Mouse (Mus musculus) embryonic facial prominence, embryonic 11.5 days (tissue): ENCODE measurements around the gene Nbea. TPM values are rescaled to one million over a fixed set of nuclear protein-coding genes. Genes with fewer than 3 reads are reported as not detected.

Experiments used
- ATAC-seq: fragments of 200-750 bp; cut with Nextera tagmentation; replicated peaks from 2 replicates; pipeline ENCODE4 v1.8.0; 2017; ENCODE audit warnings: low read depth; ENCODE audit not compliant: insufficient number of reproducible peaks, low FRiP score, low TSS enrichment
- DNase-seq: peaks from one replicate; pipeline ENCODE4 v3.0.0-alpha.2; 2015; ENCODE audit warnings: low spot score
- H3K27ac ChIP-seq: fragments of 300-500 bp; sonication (generic); replicated peaks from 2 replicates; pipeline ENCODE4 v1.5.1; 2014; ENCODE audit warnings: mild to moderate bottlenecking, low read depth, low read length, control low read depth
- H3K27me3 ChIP-seq: fragments of 300-500 bp; sonication (generic); 2 replicates; pipeline ENCODE4 v1.6.1; 2014; ENCODE audit warnings: mild to moderate bottlenecking, low read length, moderate library complexity, mixed read lengths; ENCODE audit not compliant: control insufficient read depth, insufficient read depth
- H3K36me3 ChIP-seq: fragments of 300-500 bp; sonication (generic); replicated peaks from 2 replicates; pipeline ENCODE4 v1.6.1; 2014; ENCODE audit warnings: low read depth, mild to moderate bottlenecking, low read length, moderate library complexity, mixed read lengths; ENCODE audit not compliant: control insufficient read depth, insufficient read depth
- H3K4me1 ChIP-seq: fragments of 300-500 bp; sonication (generic); 2 replicates; pipeline ENCODE4 v1.6.1; 2014; ENCODE audit warnings: low read length, mixed read lengths; ENCODE audit not compliant: control insufficient read depth, insufficient read depth
- H3K4me2 ChIP-seq: fragments of 300-500 bp; sonication (generic); 2 replicates; pipeline ENCODE4 v1.6.1; 2014; ENCODE audit warnings: low read depth, mild to moderate bottlenecking, control low read depth, low read length, moderate library complexity
- H3K4me3 ChIP-seq: fragments of 300-500 bp; sonication (generic); 2 replicates; pipeline ENCODE4 v1.5.1; 2014; ENCODE audit warnings: low read depth, low read length, control low read depth
- H3K9ac ChIP-seq: fragments of 300-500 bp; sonication (generic); replicated peaks from 2 replicates; pipeline ENCODE4 v1.6.1; 2014; ENCODE audit warnings: mild to moderate bottlenecking, control low read depth, low read length
- H3K9me3 ChIP-seq: fragments of 300-500 bp; sonication (generic); replicated peaks from 2 replicates; pipeline ENCODE4 v1.6.1; 2016; ENCODE audit warnings: mild to moderate bottlenecking, low read length, inconsistent platforms, mixed read lengths; ENCODE audit not compliant: control insufficient read depth
- WGBS: fragments of 180-500 bp; shearing (Covaris S2); extraction: QIAGEN DNeasy Blood & Tissue Kit; methylation state at CpG from one replicate; pipeline ENCODE4 v1.1.7; 2014; 5-methylcytosine and 5-hydroxymethylcytosine counted together
- polyA plus RNA-seq: library from polyadenylated mRNA; unstranded; fragments of >200 nt; fragmentation: Nextera tagmentation; extraction: Ambion mirVana; gene quantifications from 2 replicates; pipeline ENCODE4 v1.2.1, GENCODE M21; 2014

Gene Nbea
- polyA plus RNA-seq, 1 experiment from 2014 or later: 22.6 TPM

GRCm38 (mm10) chr3:55818082-55818481 lies 365.4 kb downstream of the Nbea start:
- Histone ChIP-seq H3K9me3 (no peaks in the 10 kb centered on the region), H3K4me2 (no peak overlapping the region), H3K27me3 (no peaks in the 10 kb centered on the region), H3K9ac (no peak overlapping the region), H3K36me3 (no peaks in the 10 kb centered on the region), H3K4me1 (0 out of 2 replicates have a peak, but pooled peaks cover 2% of the 10 kb centered on the region), H3K4me3 (no peak overlapping the region), H3K27ac (no peak overlapping the region)
- no peak for DNase-seq
- no peak for ATAC-seq
- 92% methylated on average over 2 of the region's 2 CpGs for WGBS

DNA sequence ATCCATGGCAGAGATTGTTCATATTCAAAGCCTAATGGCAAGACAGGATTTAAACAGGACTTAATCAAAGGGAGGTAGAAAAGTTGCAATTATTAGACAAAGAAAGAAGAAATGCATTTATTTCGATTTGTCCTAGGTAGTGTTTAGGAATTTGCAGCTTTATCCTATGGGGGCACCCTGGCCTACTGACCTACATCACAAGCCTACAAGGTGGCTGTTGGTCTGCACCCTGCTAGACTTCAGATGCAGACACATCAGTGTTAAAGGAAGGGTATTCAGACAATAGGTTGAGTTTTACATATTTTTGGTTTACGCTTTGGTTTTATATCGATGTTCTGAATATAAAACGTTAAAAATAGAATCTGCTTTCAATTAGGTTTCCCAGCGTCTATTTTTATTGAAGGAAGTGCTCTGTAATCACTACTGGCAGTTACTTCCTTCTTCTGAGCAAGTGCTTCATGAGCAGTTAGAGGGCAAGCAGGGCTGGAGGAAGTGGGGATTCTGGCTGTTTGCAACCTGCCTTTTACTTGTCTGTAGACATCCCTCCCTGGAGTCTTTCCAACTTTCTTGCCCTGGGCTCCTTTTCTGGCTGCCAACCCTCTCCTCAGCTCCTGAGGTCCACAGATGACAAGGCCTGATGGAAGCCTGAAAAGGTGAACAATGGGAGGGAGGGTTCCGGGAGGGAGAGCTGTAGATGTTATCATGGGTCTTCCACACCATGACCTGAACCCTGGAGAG lies 366.7 kb downstream of the Nbea start:
- Histone ChIP-seq H3K4me1 (0 out of 2 replicates have a peak, but pooled peaks cover 2% of the 10 kb centered on the region), H3K9me3 (no peaks in the 10 kb centered on the region), H3K27ac (peak overlapping the region; percentile 59), H3K36me3 (no peaks in the 10 kb centered on the region), H3K27me3 (no peaks in the 10 kb centered on the region), H3K9ac (no peak overlapping the region), H3K4me2 (no peak overlapping the region), H3K4me3 (no peak overlapping the region)
- no peak for ATAC-seq
- 38% methylated on average over 6 of the region's 6 CpGs for WGBS
- peak; percentile 72 for DNase-seq

GRCm38 (mm10) chr3:55816096-55816495 lies 367.4 kb downstream of the Nbea start:
- 44% methylated on average over 5 of the region's 5 CpGs for WGBS
- peak; percentile 82 for DNase-seq
- no peak overlapping the region for H3K4me2 ChIP-seq

DNA sequence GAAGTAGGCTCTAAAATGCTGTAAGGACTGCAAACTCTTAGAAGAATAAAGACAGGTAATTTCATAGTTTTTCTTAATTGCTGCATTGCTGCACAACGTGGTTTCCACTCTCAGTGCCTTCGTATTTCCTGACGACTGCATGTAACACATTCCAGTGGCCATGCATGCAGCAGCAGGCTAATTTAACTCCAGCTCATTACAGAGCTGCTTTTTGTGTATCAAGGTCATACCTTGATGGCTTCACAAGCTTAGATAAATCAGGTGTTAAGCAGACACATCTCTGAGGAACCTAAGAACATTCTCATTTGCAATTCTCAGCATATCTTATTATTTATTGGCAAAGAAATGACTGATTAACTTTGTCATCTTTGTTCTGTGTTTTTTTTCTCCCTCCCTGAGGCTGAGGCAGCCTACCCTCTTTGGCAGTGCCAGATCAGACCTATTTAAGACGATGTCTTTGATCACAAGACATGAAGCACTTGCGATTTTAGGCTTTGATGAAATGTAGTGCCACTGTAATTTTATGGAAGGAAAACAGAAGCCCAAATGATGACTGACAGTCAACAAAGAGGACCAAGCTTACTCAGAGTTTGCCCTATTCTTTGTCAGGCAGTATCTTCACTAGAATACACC lies 368.4 kb downstream of the Nbea start:
- H3K9me3 ChIP-seq: no peaks in the 10 kb centered on the region
- H3K4me3 ChIP-seq: no peak overlapping the region
- 44% methylated on average over 5 of the region's 5 CpGs for WGBS
- H3K27me3 ChIP-seq: no peaks in the 10 kb centered on the region
- no peak overlapping the region for H3K27ac ChIP-seq
- H3K36me3 ChIP-seq: no peaks in the 10 kb centered on the region
- 0 out of 2 replicates have a peak, but pooled peaks cover 2% of the 10 kb centered on the region for H3K4me1 ChIP-seq
- H3K9ac ChIP-seq: no peak overlapping the region
- no peak for ATAC-seq
- DNase-seq: peak; percentile 11
- H3K4me2 ChIP-seq: no peak overlapping the region

More at GRCm38 (mm10) chr3:55816096-55816495, 367.4 kb downstream of the Nbea start:
- no peaks in the 10 kb centered on the region for H3K36me3 ChIP-seq
- no peak overlapping the region for H3K4me3 ChIP-seq
- H3K27me3 ChIP-seq: no peaks in the 10 kb centered on the region
- no peak for ATAC-seq
- H3K9me3 ChIP-seq: no peaks in the 10 kb centered on the region
- peak overlapping the region; percentile 20; the same call in 1 of the 2 replicates for H3K27ac ChIP-seq
- H3K9ac ChIP-seq: no peak overlapping the region
- H3K4me1 ChIP-seq: 0 out of 2 replicates have a peak, but pooled peaks cover 2% of the 10 kb centered on the region

- Histone ChIP-seq H3K27me3 (no peaks in the 10 kb centered on the region), H3K4me3 (no peak overlapping the region), H3K4me1 (no peaks in the 10 kb centered on the region; the same call in 1 of the 2 replicates), H3K4me2 (no peak overlapping the region), H3K9me3 (no peaks in the 10 kb centered on the region), H3K36me3 (no peaks in the 10 kb centered on the region), H3K9ac (no peak overlapping the region), H3K27ac (no peak overlapping the region)
- 53% methylated on average over 2 of the region's 2 CpGs for WGBS
- ATAC-seq: no peak
- no peak for DNase-seq
Observed at GRCm38 (mm10) chr3:55794768-55795167, 388.7 kb downstream of the Nbea start.

- Histone ChIP-seq H3K4me2 (no peak overlapping the region), H3K4me1 (no peaks in the 10 kb centered on the region; the same call in 1 of the 2 replicates), H3K9ac (no peak overlapping the region), H3K27me3 (no peaks in the 10 kb centered on the region), H3K4me3 (no peak overlapping the region), H3K27ac (no peak overlapping the region), H3K36me3 (no peaks in the 10 kb centered on the region), H3K9me3 (no peaks in the 10 kb centered on the region)
- WGBS: 51% methylated on average over 7 of the region's 7 CpGs
- no peak for ATAC-seq
- no peak for DNase-seq
Observed at GRCm38 (mm10) chr3:55793842-55794575, 389.5 kb downstream of the Nbea start.

GRCm38 (mm10) chr3:55792251-55792650 lies 391.2 kb downstream of the Nbea start:
- Histone ChIP-seq H3K4me1 (no peaks in the 10 kb centered on the region; the same call in 1 of the 2 replicates), H3K27ac (no peak overlapping the region), H3K4me3 (no peak overlapping the region), H3K4me2 (no peak overlapping the region), H3K36me3 (no peaks in the 10 kb centered on the region), H3K9me3 (no peaks in the 10 kb centered on the region), H3K27me3 (no peaks in the 10 kb centered on the region), H3K9ac (no peak overlapping the region)
- no peak for DNase-seq
- 69% methylated on average over 5 of the region's 5 CpGs for WGBS
- ATAC-seq: no peak
